Comparison of ENCODE assay signal across 8 mouse cellular contexts in genomic region chr12:100167931-100168871, GRCm38 (mm10). TPM values are rescaled to one million over a fixed set of nuclear protein-coding genes. Genes with fewer than 3 reads are reported as not detected.
DNase-seq lines count a peak whose midpoint lies in the region; ATAC-seq and TF ChIP-seq lines count a peak whose summit lies in the region.

No protein-coding gene starts in this region.

- ATAC-seq in granulocyte monocyte progenitor cell, adult 5-6 weeks (replicated peaks; ENCODE audit: poor library complexity, severe bottlenecking): peak; percentile 93
- ATAC-seq in intestine, postnatal 0 days: peak; percentile 53; the same call in 1 of the 2 replicates
- ATAC-seq in lung, embryonic 14.5 days (ENCODE audit: insufficient read depth): peak; percentile 67
- ATAC-seq in neural tube, embryonic 15.5 days (ENCODE audit: low FRiP score): peak; percentile 62; the same call in 1 of the 2 replicates

- no peak overlapping the region for H3K4me3 ChIP-seq in intestine, postnatal 0 days (ENCODE audit: low read depth, low read length)
- peak overlapping the region; percentile 20; the same call in 1 of the 2 replicates for H3K4me3 ChIP-seq in lung, embryonic 14.5 days (ENCODE audit: low read depth, low read length)
- H3K4me3 ChIP-seq in neural tube, embryonic 15.5 days (replicated peaks): peak overlapping the region; percentile 19; the same call in 1 of the 2 replicates

- no peaks in the 10 kb centered on the region for H3K4me1 ChIP-seq in intestine, postnatal 0 days (replicated peaks; ENCODE audit: control insufficient read depth, insufficient read depth, low read length)
- H3K4me1 ChIP-seq in lung, embryonic 14.5 days (ENCODE audit: insufficient read depth): 0 out of 2 replicates have a peak, but pooled peaks cover 2% of the 10 kb centered on the region
- H3K4me1 ChIP-seq in neural tube, embryonic 15.5 days: peaks cover 18% of the 10 kb centered on the region

- no peaks in the 10 kb centered on the region for H3K27me3 ChIP-seq in intestine, postnatal 0 days (replicated peaks; ENCODE audit: control insufficient read depth, insufficient read depth, low read length)
- H3K27me3 ChIP-seq in lung, embryonic 14.5 days (ENCODE audit: insufficient read depth, low read length): no peaks in the 10 kb centered on the region
- no peaks in the 10 kb centered on the region; the same call in 1 of the 2 replicates for H3K27me3 ChIP-seq in neural tube, embryonic 15.5 days (replicated peaks)

- no peak overlapping the region; the same call in 1 of the 2 replicates for H3K9ac ChIP-seq in intestine, postnatal 0 days (ENCODE audit: low read depth, low read length)
- peak overlapping the region; percentile 44 for H3K9ac ChIP-seq in lung, embryonic 14.5 days
- H3K9ac ChIP-seq in neural tube, embryonic 15.5 days (replicated peaks): peak overlapping the region; percentile 36

- H3K36me3 ChIP-seq in intestine, postnatal 0 days (ENCODE audit: control insufficient read depth, insufficient read depth): no peaks in the 10 kb centered on the region
- H3K36me3 ChIP-seq in lung, embryonic 14.5 days (ENCODE audit: insufficient read depth): no peaks in the 10 kb centered on the region
- no peaks in the 10 kb centered on the region for H3K36me3 ChIP-seq in neural tube, embryonic 15.5 days

- H3K9me3 ChIP-seq in intestine, postnatal 0 days (ENCODE audit: control insufficient read depth): no peaks in the 10 kb centered on the region
- no peaks in the 10 kb centered on the region for H3K9me3 ChIP-seq in lung, embryonic 14.5 days (ENCODE audit: low read depth, low read length)
- H3K9me3 ChIP-seq in neural tube, embryonic 15.5 days (replicated peaks): no peaks in the 10 kb centered on the region

- H3K27ac ChIP-seq in intestine, postnatal 0 days (ENCODE audit: low read depth, low read length): no peak overlapping the region
- H3K27ac ChIP-seq in lung, embryonic 14.5 days (ENCODE audit: low read depth): peak overlapping the region; percentile 50; the same call in 1 of the 2 replicates
- peak overlapping the region; percentile 67 for H3K27ac ChIP-seq in neural tube, embryonic 15.5 days (replicated peaks)

- DNase-seq in right cerebral cortex, postnatal 25 days: peak; percentile 8
- no peak for DNase-seq in right cerebral cortex, adult 18-20 months
- DNase-seq in cerebellum, adult 9-11 months: peak; percentile 89
- DNase-seq in lung, embryonic 14.5 days: peak; percentile 42
- no peak for DNase-seq in testis, postnatal 10 days (ENCODE audit: low spot score)

- TF ChIP-seq CTCF in intestine, postnatal 0 days (IDR thresholded peaks at IDR 0.05; ENCODE audit: low read depth): no peak
- TF ChIP-seq CTCF in lung, embryonic 14.5 days (IDR thresholded peaks at IDR 0.05; ENCODE audit: low read depth): no peak

- WGBS in intestine, postnatal 0 days: 12% methylated on average over 28 of the region's 28 CpGs
- WGBS in lung, embryonic 14.5 days: 12% methylated on average over 28 of the region's 28 CpGs
- WGBS in neural tube, embryonic 15.5 days: 6% methylated on average over 26 of the region's 28 CpGs

- H3K4me2 ChIP-seq in intestine, postnatal 0 days (replicated peaks; ENCODE audit: low read depth): peak overlapping the region; percentile 60
- H3K4me2 ChIP-seq in lung, embryonic 14.5 days: peak overlapping the region; percentile 62
- peak overlapping the region; percentile 57 for H3K4me2 ChIP-seq in neural tube, embryonic 15.5 days

RNA-seq across cellular contexts. Expression of gene Nrde2, which starts 8.7 kb away (rescaled TPM):
- 11.1 and 19.6 TPM in 2 replicates for total RNA-seq in granulocyte monocyte progenitor cell, adult 5-6 weeks (2014; fragmentation: Nextera tagmentation)
- total RNA-seq in granulocyte monocyte progenitor cell, adult 5-6 weeks (2017): 26.8 and 34.4 TPM in 2 replicates
- polyA plus RNA-seq in intestine, postnatal 0 days (2015; fragmentation: Nextera tagmentation; extraction: Ambion mirVana): 7.8 and 8.6 TPM in 2 replicates
- polyA plus RNA-seq in lung, embryonic 14.5 days (2014; fragmentation: Nextera tagmentation; extraction: Ambion mirVana): 14.5 and 16.7 TPM in 2 replicates
- 10.4 and 11.8 TPM in 2 replicates for polyA plus RNA-seq in neural tube, embryonic 15.5 days (2015; fragmentation: Nextera tagmentation; extraction: Ambion mirVana)

RNA-seq across cellular contexts. Expression of gene Calm1, which starts 31.0 kb away (rescaled TPM):
- 154 and 167 TPM in 2 replicates for total RNA-seq in granulocyte monocyte progenitor cell, adult 5-6 weeks (2014; fragmentation: Nextera tagmentation)
- 549 and 572 TPM in 2 replicates for total RNA-seq in granulocyte monocyte progenitor cell, adult 5-6 weeks (2017)
- 3,331 and 3,461 TPM in 2 replicates for polyA plus RNA-seq in intestine, postnatal 0 days (2015; fragmentation: Nextera tagmentation; extraction: Ambion mirVana)
- 1,610 and 1,758 TPM in 2 replicates for polyA plus RNA-seq in lung, embryonic 14.5 days (2014; fragmentation: Nextera tagmentation; extraction: Ambion mirVana)
- 2,749 and 3,020 TPM in 2 replicates for polyA plus RNA-seq in neural tube, embryonic 15.5 days (2015; fragmentation: Nextera tagmentation; extraction: Ambion mirVana)

RNA-seq across cellular contexts. Expression of gene Psmc1, which starts 58.2 kb away (rescaled TPM):
- total RNA-seq in granulocyte monocyte progenitor cell, adult 5-6 weeks (2014; fragmentation: Nextera tagmentation): 168 and 202 TPM in 2 replicates
- 190 and 241 TPM in 2 replicates for total RNA-seq in granulocyte monocyte progenitor cell, adult 5-6 weeks (2017)
- polyA plus RNA-seq in intestine, postnatal 0 days (2015; fragmentation: Nextera tagmentation; extraction: Ambion mirVana): 154 and 155 TPM in 2 replicates
- 308 and 325 TPM in 2 replicates for polyA plus RNA-seq in lung, embryonic 14.5 days (2014; fragmentation: Nextera tagmentation; extraction: Ambion mirVana)
- 280 and 292 TPM in 2 replicates for polyA plus RNA-seq in neural tube, embryonic 15.5 days (2015; fragmentation: Nextera tagmentation; extraction: Ambion mirVana)

Comparison
In these comparisons a context has a peak if more than half of its experiments do, and no peak if none do; other contexts are left out.
1. DNase-seq: peak in right cerebral cortex, postnatal 25 days (single experiment), cerebellum, adult 9-11 months (single experiment) and lung, embryonic 14.5 days (single experiment); none in right cerebral cortex, adult 18-20 months (single experiment) and testis, postnatal 10 days (single experiment).
2. Peak in every context shown above with its lines, with median percentiles within 50 percentile points of each other: ATAC-seq and H3K4me2 ChIP-seq.